Mouse (Mus musculus) liver, adult (tissue): Measurements from ENCODE around the gene 4933405L10Rik.

Experiments
- GATA4 ChIP-seq: IDR thresholded peaks from 2 replicates; pipeline ENCODE4 v1.6.1; 2014; ENCODE audit warnings: mild to moderate bottlenecking, low read length; ENCODE audit not compliant: insufficient replicate concordance

Gene 4933405L10Rik

GRCm38 (mm10) chr8:105714139-105714538 lies 6.7 kb downstream of the 4933405L10Rik start:
- TF ChIP-seq GATA4: no peak

GRCm38 (mm10) chr8:105715042-105715441 lies 7.6 kb downstream of the 4933405L10Rik start:
- no peak for TF ChIP-seq GATA4

GRCm38 (mm10) chr8:105716302-105716945 lies 9.0 kb downstream of the 4933405L10Rik start:
- no peak for TF ChIP-seq GATA4

GRCm38 (mm10) chr8:105719637-105720036 lies 12.2 kb downstream of the 4933405L10Rik start:
- no peak for TF ChIP-seq GATA4

DNA sequence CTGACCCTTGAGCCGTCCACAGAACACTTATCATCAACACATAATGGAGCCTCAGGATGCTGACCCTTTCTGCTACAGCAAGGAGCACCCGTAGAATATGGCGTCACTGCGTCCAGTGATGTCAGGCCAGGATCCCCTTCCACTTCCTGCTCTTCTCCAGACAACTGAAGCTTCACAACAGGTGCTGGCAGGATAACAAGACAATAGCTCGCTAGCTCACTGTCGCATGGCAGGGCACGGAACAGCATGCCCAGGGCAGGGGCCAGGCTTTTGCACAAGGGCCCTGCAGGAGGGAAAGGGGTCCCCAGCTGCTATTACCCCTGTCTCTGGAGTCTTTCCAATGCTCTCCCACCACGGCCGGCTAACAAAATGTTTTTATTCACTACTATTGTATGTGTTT lies 15.4 kb downstream of the 4933405L10Rik start:
- no peak for TF ChIP-seq GATA4

DNA sequence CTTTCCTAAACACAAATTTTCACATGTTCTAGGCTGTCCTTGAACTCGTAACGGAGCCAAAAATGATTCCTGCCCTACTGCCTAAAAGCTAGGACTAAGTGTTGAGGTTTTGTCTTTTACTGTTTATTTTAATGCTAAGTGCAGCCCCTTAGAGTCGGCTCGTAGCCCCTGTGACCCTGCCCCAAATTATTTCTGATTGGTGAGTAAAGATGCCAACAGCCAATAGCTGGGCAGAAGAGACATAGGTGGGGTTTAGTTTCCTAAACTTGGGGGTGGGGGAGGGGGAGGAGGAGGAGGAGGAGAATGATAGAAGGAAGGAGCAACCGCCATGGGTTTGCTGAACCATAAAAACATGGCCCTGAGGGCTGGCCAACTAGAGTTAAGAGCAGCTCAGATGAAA lies 18.3 kb downstream of the 4933405L10Rik start:
- TF ChIP-seq GATA4: no peak

DNA sequence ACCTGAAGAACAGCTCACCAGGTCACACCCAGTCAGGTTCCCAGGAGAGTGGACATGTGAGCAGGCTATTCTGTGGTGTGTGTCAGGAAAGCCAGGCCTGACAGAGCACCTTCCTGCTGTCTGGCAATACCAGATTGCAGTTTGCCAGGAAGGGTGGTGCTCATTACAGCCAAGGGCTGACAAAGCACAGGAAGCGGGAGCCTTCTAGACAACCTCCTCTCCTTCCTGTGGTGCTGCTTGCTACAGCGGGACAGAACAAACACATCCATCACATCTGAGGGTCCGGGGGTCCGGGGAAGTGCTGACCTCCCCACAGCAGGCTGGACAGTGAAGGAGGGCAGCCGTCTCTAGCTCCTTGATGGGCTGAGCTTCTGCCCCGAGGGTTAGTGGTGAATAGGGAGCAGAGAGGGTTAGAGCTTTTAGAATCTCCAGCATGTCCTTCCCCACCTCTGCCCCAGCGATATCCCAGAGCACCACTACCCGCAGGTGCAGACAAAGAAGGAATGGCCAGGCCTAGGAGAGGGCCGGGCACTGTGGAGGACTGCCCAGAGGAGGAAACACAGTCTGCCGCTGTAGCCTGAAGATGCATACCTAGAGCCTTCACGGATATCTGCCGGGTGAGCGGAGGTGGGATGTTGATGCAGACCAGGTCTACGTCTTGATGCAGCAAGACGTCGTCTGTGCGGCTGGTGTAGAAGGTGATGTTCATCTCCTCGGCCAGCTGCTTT lies 20.1 kb downstream of the 4933405L10Rik start:
- peak; percentile 79; the same call in 1 of the 2 replicates for TF ChIP-seq GATA4

- TF ChIP-seq GATA4: no peak
Measured at GRCm38 (mm10) chr8:105732186-105732585, 24.7 kb downstream of the 4933405L10Rik start.

- TF ChIP-seq GATA4: no peak
Measured at GRCm38 (mm10) chr8:105739216-105739615, 31.8 kb downstream of the 4933405L10Rik start.

DNA sequence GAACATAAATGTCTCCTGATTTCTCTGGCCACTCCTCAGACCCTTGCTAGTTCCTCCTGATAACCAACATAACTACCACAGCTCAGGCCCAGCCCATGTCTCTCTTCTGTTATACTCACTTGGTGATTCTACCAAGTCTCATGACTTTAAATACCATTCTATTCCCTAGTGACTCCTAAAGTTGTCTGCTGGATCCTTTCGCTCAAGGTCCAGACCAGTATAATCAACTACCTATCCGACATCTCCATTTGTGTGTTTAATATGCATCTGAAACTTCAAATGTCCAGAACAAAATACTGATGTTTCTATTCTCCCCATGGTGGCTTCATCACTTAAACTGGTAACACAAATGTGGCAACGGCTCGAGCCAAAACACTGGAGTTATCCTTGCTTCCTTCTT lies 35.8 kb downstream of the 4933405L10Rik start:
- no peak for TF ChIP-seq GATA4

- TF ChIP-seq GATA4: peak; percentile 49; the same call in 1 of the 2 replicates
Measured at GRCm38 (mm10) chr8:105750606-105751005, 43.2 kb downstream of the 4933405L10Rik start.

GRCm38 (mm10) chr8:105753916-105754315 lies 46.5 kb downstream of the 4933405L10Rik start:
- no peak for TF ChIP-seq GATA4

GRCm38 (mm10) chr8:105754688-105755087 lies 47.2 kb downstream of the 4933405L10Rik start:
- peak; percentile 81; the same call in 1 of the 2 replicates for TF ChIP-seq GATA4

DNA sequence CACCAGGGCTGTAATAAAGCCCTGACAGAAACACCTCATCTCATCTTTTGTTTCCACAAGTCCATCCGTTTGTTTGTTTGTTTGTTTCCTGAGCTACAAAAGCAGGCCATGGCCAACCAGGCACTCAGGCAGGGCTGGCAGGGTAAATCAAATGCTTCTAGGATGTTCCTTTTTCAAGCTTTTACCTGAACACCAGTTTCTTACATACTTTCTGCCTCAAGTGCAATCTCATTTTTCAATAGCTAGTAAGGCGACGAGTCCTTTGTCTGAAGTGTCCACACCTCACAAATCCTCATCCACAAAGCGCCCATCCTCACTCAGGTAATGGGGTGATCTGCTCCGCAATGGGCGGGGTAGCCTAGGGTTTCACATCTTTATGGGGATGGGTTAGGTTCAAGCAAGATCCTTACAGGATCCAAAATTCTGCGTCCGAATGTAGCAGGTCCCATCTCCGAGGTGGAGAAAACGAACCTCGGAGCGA lies 50.4 kb downstream of the 4933405L10Rik start:
- TF ChIP-seq GATA4: no peak

DNA sequence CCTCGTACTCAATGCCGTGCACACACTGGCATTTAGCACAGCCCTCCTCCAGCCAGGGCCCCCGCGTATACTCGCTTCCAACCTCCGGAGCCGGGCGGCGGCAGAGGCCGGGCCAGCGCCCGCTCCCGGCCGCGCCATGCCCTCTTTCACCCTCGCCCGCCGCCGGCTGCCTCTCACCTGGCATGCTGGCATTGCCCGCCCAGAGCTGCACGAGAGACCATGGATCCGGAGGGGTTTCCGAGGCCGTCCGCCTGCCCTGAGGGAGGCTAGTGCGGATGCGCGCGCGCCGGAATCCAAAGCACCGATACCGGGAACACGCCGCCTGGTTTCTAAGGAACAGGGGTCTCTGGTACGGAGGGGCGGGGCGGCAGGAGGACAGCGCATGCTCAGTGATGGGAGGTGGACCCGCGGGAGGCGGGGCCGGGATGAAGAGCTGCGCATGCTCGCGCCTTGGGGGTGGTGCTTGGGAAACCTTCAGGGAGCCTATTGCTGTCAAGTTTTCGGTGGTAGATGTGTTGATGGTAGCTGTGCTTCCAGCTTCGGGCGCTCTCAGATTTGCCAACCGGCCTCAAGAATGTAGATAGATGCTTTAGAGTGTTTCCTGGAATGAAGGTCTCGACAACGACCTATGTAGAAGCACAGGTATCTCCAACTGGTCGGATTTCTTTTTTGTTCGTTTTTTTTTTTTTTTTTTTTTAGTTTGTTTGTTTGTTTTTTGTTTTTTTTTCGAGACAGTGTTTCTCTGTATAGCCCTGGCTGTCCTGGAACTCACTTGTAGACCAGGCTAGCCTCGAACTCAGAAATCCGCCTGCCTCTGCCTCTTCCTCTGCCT lies 51.0 kb downstream of the 4933405L10Rik start, which contains the start of gene Gfod2:
TSS of gene Gfod2 (minus strand) at position 388 of the 832 bp plus-strand sequence.
- TF ChIP-seq GATA4: no peak; the same call in 1 of the 2 replicates
